Mouse (Mus musculus) spleen, adult 18-20 months (tissue): ENCODE measurements at regions not wholly inside any gene's neighbourhood (a gene's known extent, or its start where the extent isn't known, plus 50 kb on each side); places are given as distances from the start of the nearest gene placed in this dataset.

ENCODE experiments used
- DNase-seq, 2 experiments: peaks; one replicate each; pipeline ENCODE4 v3.0.0; 2022; ENCODE audit warnings: mixed read lengths in 2 of 2

- no peak for DNase-seq
Measured at GRCm38 (mm10) chr5:51830015-51830414, 262.5 kb upstream of the Ppargc1a start.

GRCm38 (mm10) chr5:51829606-51830005 lies 262.1 kb upstream of the Ppargc1a start:
- no peak for DNase-seq

- no peak for DNase-seq
Measured at GRCm38 (mm10) chr5:51829020-51829419, 261.5 kb upstream of the Ppargc1a start.

DNA sequence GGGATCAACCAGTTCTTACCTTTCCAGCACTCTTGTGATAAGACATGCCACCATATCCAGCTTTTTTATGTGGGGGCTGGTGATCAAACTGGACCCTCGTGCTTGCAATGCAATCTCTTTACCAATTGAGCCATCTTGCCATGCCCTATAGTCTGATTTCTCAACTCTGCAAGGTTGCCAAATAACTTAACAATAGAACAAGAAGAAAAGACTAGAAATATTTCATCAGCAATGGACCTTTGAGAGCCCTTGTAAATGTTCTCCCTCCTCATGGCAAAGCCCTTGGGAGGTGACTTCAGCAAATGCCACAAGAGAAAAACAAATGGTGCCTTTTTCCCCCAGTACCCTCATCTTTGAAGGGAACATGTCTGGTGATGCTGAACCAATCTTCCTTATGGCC lies 258.7 kb upstream of the Ppargc1a start:
- no peak for DNase-seq

DNA sequence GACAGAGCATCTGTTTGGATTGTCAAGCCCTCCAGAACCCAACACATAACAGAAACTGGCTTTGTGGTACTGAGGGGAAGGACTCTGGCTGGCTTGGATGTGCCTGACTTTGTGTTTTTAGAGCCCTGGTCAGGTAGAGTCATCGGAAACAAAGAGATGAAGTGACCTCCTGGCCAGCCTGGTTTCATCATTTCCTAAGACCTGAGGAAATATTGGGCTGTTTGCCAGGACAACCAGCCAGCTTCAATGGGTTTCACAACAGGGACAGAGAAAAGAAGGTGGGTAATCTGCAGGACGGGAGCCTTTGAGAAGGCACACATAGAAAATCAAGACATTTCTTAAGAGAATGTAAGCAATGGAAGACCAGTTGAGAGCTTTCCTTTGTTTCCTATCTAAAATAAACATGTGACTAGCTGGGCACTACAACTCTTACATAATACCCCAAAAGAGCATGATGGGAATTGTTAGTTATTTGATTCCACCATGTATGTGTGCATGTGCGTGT lies 258.1 kb upstream of the Ppargc1a start:
- no peak for DNase-seq

DNA sequence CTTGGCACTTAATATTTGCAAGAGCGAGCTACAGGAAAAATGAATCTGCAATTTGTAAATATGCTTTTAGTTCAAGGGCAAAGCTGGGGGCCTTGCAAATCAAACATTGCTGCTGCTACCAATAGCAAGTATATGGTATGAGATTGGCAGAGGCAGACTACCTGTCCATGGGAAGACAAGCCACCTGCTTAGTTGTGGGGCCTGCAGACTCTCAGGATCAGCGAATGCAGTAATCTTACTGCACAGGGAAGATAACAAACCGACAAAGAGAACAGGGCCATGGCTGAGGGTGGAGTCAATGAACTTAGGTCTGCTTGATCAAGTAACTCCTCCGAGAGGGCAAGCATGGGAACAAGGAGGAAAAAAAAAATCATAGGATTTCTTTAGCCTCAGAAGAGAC lies 257.2 kb upstream of the Ppargc1a start:
- DNase-seq: no peak

DNA sequence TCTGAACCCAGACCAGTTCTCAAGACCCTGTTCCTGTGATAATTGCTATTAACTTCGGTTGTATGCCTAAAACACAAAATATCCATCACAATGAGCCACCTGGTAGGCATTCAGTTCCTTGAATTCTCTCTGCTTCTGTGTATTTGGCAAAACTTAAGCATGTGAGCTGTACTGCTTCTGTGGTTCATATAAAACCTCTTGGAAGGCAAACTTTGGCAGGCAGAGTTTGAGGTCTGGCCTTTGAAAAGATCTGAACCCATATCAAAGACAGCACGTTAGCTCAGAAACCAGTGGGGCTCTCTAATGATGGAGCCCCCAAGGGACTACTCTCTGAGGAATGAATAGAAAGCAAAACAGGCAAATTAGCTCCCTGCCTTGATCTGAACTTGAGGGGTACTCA lies 256.1 kb upstream of the Ppargc1a start:
- no peak for DNase-seq

DNA sequence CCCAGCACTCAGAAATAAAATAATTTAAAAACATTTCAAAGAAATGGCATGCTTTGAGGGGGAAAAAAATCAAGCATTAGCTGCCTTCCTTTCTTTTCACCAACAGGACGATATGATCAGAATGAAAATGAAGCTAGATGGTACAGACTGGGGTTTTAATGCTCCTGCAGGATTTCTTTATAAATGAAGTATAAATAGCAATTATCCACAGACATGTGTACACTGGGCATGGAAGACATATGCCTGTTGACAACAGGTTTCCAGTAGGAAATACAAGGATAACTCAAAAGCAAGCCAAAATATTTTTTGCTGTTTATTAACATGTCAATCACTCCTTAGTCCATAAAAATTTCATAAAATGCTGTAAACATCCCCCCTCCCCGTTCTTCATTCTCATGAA lies 248.7 kb upstream of the Ppargc1a start:
- DNase-seq: no peak

DNA sequence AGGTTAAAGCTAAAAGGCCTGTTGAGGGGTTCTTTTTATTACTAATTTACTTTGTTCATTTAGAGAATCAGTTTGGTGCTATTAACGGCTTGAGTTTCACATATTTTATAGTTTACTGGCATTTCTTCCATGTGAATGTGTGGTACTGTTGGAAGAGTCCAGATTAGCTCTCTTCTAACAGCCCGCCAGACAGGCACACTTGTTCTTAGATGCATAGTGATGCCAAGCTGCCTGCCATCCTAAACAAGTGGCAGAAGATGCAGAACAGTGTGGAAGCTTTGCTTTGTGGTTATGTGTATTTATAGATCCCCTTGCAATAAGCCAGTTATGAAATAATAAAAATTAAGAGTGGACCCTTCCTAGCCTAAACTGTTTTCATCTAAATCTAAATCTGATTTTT lies 244.2 kb upstream of the Ppargc1a start:
- no peak for DNase-seq

- DNase-seq: no peak
Measured at GRCm38 (mm10) chr5:51801486-51801885, 234.0 kb upstream of the Ppargc1a start.

DNA sequence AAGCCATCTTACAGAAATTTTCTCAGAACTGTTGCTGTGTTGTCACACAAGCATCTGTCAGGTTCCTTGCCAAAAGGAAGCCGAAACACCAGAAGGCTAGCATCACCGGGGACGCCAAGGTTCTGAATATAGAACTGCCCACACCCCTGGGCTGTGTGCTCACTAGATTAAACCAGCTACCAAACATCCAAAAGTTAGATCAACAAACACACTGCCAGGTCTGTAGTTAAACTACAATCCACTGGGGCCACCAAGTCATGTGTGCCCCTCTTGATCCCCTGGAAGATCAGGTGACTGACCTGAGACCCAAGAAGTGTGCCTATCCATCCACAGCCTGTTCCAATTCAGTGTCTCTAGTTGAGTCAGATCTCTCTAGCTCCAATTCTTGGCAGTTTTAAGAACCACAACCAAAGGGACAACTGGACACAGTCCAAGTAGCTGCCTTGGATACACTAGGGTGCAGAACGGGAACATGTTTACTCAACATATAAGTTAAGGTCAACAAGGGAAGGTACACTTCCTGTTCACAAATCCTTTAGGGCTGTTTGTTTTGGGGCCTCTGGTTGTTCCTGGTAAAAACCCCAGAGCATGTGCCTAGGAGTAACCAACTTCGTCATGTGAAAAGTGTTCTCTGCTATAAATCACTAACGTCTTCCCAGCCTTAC lies 232.0 kb upstream of the Ppargc1a start:
- no peak for DNase-seq

- DNase-seq: no peak
Measured at GRCm38 (mm10) chr5:51794097-51794496, 226.6 kb upstream of the Ppargc1a start.

GRCm38 (mm10) chr5:51792950-51793349 lies 225.4 kb upstream of the Ppargc1a start:
- no peak for DNase-seq

DNA sequence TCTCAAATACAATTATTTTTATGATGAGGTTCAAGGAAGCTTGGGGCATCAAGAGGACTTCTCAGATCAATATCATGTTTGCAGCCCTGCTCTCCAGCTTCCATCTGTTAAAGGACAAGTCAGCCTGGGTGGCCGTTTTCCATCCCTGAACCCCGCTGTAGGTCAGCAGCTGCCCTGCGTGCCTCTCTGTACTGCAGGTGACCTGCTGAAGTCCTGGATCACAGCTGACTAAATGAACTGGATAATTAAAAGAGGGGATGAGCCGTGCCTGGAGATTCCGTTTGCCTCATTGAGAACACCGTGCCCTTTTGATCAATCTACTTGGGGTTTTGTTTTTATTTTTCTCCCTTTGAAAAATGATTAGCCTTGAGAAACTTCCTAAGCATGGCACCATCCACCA lies 221.2 kb upstream of the Ppargc1a start:
- DNase-seq: no peak

- DNase-seq: no peak
Measured at GRCm38 (mm10) chr5:51783523-51783922, 216.0 kb upstream of the Ppargc1a start.

GRCm38 (mm10) chr5:51783099-51783498 lies 215.6 kb upstream of the Ppargc1a start:
- DNase-seq: no peak

GRCm38 (mm10) chr5:51775502-51776145 lies 208.1 kb upstream of the Ppargc1a start:
- DNase-seq: no peak

DNA sequence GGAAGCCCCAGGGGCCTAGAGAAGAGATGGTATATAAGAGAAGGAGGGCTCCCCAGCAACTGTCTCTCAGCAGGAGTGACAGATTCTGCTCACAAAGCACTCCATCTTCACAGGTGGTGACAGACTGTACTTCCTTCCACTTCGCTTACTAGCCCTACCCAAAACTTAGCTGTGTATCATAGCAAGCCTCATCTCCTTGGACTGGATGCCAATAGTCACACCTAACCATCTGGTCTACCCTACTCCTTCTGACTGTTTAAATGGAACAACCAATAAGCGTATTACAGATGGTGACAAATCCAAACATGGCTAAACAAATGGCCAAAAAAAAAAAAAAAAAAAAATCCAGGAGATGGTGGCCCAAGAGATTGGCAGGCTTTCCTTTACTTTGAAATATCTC lies 204.1 kb upstream of the Ppargc1a start:
- DNase-seq: no peak

DNA sequence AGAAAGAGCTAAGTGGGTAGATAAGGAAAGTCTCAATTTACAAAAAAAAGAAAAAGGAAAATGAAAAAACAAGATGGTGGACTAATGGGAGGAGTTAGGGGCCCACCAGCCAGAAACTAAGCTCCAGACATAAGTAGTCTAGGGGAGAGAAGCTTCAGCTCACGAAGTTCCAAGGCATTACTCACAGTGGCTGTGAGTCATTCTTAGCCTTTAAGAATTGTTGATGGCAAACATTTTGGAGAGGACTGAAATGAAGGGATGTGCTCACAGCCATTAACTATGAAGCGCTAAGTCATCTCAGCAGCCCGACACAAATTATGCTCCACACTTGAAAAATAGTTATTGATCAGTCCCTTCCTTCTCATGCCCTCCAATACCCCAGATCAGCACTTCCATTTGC lies 198.6 kb upstream of the Ppargc1a start:
- no peak for DNase-seq

DNA sequence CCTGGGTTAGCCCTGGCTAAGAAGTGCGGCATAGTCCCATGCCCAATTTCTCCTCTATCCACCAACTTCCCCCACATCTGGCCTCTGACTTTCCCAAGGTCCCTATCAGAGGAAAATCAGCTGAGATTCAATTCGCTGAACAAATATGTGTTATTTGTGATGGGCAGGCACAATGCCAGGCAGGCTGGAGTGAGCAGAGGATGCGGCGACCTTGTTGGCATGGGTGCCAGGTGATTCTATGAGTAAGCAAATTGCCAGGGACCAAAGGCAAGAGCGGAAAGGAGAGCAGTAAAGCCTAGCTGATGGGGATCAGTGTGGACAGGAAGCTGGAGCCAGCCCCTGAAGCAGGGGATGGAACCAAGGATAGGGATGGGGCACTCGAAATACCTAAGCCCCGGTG lies 196.9 kb upstream of the Ppargc1a start:
- DNase-seq: no peak

GRCm38 (mm10) chr5:51763599-51763998 lies 196.1 kb upstream of the Ppargc1a start:
- DNase-seq: no peak

DNA sequence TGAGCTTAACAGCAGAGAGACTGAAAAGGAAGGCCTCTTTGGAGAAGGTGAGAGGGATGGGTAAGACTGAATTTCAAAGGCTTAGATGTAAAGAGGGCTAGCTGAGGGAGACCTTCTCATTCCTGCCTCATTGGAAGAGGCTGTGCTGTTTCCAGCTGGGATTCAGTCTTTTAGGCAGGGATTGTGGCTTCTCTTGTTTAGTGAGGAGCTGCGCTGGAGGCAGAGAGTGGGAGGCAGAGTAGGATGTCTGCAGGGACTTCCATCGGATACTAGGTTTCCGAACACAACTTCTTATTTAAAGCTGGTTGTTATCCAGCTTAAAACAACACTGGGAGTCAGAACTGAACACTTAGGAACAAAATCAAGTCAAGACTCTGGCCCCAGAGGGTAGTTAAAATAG lies 194.8 kb upstream of the Ppargc1a start:
- no peak for DNase-seq

- no peak for DNase-seq
Measured at GRCm38 (mm10) chr5:51758289-51758688, 190.8 kb upstream of the Ppargc1a start.

GRCm38 (mm10) chr5:51757864-51758263 lies 190.3 kb upstream of the Ppargc1a start:
- no peak for DNase-seq

DNA sequence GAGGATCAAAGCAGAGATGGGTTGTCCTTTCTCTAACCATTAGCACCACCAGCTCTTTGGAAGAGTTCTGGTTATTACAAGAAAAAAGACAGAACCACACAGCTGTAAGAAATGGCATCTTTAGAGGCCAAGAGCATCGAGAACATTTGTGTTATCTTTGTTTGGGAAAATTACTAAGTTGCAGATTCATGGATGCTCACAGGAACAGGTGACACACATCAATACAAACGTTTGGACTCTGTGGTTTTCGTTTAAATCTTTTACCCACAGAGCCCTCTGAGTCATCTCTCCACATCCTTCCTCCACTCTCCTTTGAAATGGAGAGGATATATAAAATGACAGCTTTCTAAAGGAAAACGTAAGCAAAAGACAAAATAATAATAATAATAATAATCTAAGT lies 184.5 kb upstream of the Ppargc1a start:
- no peak for DNase-seq
